Mouse (Mus musculus) liver, embryonic 14.5 days (tissue): ENCODE measurements at regions not wholly inside any gene's neighbourhood (a gene's known extent, or its start where the extent isn't known, plus 50 kb on each side); places are given as distances from the start of the nearest gene placed in this dataset.

Experiments used
- CTCF ChIP-seq: IDR thresholded peaks from 2 replicates; pipeline ENCODE4 v1.5.1; 2016; ENCODE audit warnings: antibody characterized with exemption, low read depth, control low read depth
- EP300 ChIP-seq: IDR thresholded peaks from 2 replicates; pipeline ENCODE4 v1.6.1; 2016; ENCODE audit warnings: antibody characterized with exemption, low read depth

GRCm38 (mm10) chr1:166883215-166883614, 118.0 kb upstream of the Fam78b start:
- TF ChIP-seq CTCF (no peak), EP300 (no peak)
